Mouse (Mus musculus) lung, embryonic 15.5 days (tissue): ENCODE data around the gene Dok4. TPM values are rescaled to one million over a fixed set of nuclear protein-coding genes. Genes with fewer than 3 reads are reported as not detected.

Experiments
- ATAC-seq: fragments of 200-750 bp; cut with Nextera tagmentation; 2 replicates; pipeline ENCODE4 v1.8.0; 2017; ENCODE audit warnings: moderate number of reproducible peaks, borderline replicate concordance; ENCODE audit not compliant: low FRiP score, low TSS enrichment; ENCODE audit errors: extremely low read depth
- H3K27ac ChIP-seq: fragments of 300-500 bp; sonication (generic); 2 replicates; pipeline ENCODE4 v1.5.1; 2015; ENCODE audit warnings: moderate library complexity, mild to moderate bottlenecking, inconsistent platforms
- H3K27me3 ChIP-seq: fragments of 300-500 bp; sonication (generic); 2 replicates; pipeline ENCODE4 v1.6.1; 2015; ENCODE audit warnings: inconsistent platforms
- H3K36me3 ChIP-seq: fragments of 300-500 bp; sonication (generic); 2 replicates; pipeline ENCODE4 v1.6.1; 2015; ENCODE audit warnings: inconsistent platforms
- H3K4me1 ChIP-seq: fragments of 300-500 bp; sonication (generic); 2 replicates; pipeline ENCODE4 v1.6.1; 2015; ENCODE audit warnings: inconsistent platforms
- H3K4me2 ChIP-seq: fragments of 300-500 bp; sonication (generic); 2 replicates; pipeline ENCODE4 v1.6.1; 2015; ENCODE audit warnings: inconsistent platforms, mild to moderate bottlenecking, moderate library complexity
- H3K4me3 ChIP-seq: fragments of 300-500 bp; sonication (generic); 2 replicates; pipeline ENCODE4 v1.5.1; 2015; ENCODE audit warnings: mild to moderate bottlenecking, inconsistent platforms
- H3K9ac ChIP-seq: fragments of 300-500 bp; sonication (generic); 2 replicates; pipeline ENCODE4 v1.6.1; 2015; ENCODE audit warnings: inconsistent platforms
- H3K9me3 ChIP-seq: fragments of 300-500 bp; sonication (generic); 2 replicates; pipeline ENCODE4 v1.6.1; 2016; ENCODE audit warnings: inconsistent platforms
- WGBS: fragments of 180-500 bp; shearing (Covaris S2); methylation state at CpG from one replicate; pipeline ENCODE4 v1.1.7; 2015; 5-methylcytosine and 5-hydroxymethylcytosine counted together
- polyA plus RNA-seq: library from polyadenylated mRNA; unstranded; fragments of >200 nt; fragmentation: Nextera tagmentation; extraction: Ambion mirVana; gene quantifications from 2 replicates; pipeline ENCODE4 v1.2.1, GENCODE M21; 2015

Gene Dok4
- 40.4 and 45.7 TPM in 2 replicates for polyA plus RNA-seq

GRCm38 (mm10) chr8:94876197-94876730, at the start of gene Dok4:
Gene Dok4 (minus strand): TSS chr8:94876330.
- no peaks in the 10 kb centered on the region for H3K36me3 ChIP-seq
- peak within 1 kb of the TSS; percentile 80 for H3K27ac ChIP-seq
- ATAC-seq = peak; percentile 84
- H3K9ac ChIP-seq = peak within 1 kb of the TSS; percentile 75
- no peaks in the 10 kb centered on the region for H3K9me3 ChIP-seq
- H3K4me2 ChIP-seq = peak within 1 kb of the TSS; percentile 91
- H3K27me3 ChIP-seq = no peaks in the 10 kb centered on the region
- WGBS = under 1% methylated on average over 26 of the region's 37 CpGs
- peak within 1 kb of the TSS; percentile 68 for H3K4me3 ChIP-seq
- peaks cover 39% of the 10 kb centered on the region for H3K4me1 ChIP-seq

GRCm38 (mm10) chr8:94923405-94923804, 47.3 kb upstream of the Dok4 start, which contains the start of gene Adgrg5:
Gene Adgrg5 (plus strand): TSS chr8:94923694.
- WGBS = 41% methylated on average over 8 of the region's 8 CpGs

GRCm38 (mm10) chr8:94922602-94923001, 46.5 kb upstream of the Dok4 start:
- H3K9ac ChIP-seq = no peak overlapping the region
- ATAC-seq = no peak

More at GRCm38 (mm10) chr8:94923405-94923804, 47.3 kb upstream of the Dok4 start, which contains the start of gene Adgrg5:
- H3K4me2 ChIP-seq = no peak within 1 kb of the TSS
- H3K27me3 ChIP-seq = no peaks in the 10 kb centered on the region
- H3K9ac ChIP-seq = no peak within 1 kb of the TSS
- H3K9me3 ChIP-seq = no peaks in the 10 kb centered on the region
- no peak within 1 kb of the TSS for H3K4me3 ChIP-seq
- ATAC-seq = no peak
- H3K4me1 ChIP-seq = peaks cover 7% of the 10 kb centered on the region; the same call in 1 of the 2 replicates
- H3K36me3 ChIP-seq = no peaks in the 10 kb centered on the region
- H3K27ac ChIP-seq = 0 out of 2 replicates have a peak within 1 kb of the TSS, but pooled peaks have one; percentile 11

DNA sequence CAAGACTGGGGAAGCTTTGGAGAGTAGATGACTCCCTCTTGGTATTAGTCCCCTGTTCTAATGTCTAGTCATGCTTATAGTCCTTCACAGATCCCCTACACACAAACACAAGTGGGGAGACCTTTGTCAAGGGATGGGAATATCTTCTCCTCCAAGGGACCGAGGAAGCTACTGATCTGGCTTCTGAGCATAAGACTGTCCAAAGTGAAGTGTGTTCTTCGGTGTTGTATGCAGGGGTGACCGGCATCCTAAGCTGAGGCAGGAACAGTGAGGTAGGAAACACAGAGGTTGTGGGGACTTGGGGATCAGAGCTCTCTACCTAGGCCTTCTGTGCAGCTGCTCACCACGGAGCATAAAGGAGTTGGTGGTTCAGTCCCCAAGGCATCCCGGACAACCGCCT, 46.0 kb upstream of the Dok4 start:
- Histone ChIP-seq H3K27ac (no peak overlapping the region), H3K9ac (no peak overlapping the region), H3K9me3 (no peaks in the 10 kb centered on the region), H3K4me3 (no peak overlapping the region), H3K36me3 (no peaks in the 10 kb centered on the region), H3K27me3 (no peaks in the 10 kb centered on the region), H3K4me1 (peaks cover 7% of the 10 kb centered on the region; the same call in 1 of the 2 replicates), H3K4me2 (no peak overlapping the region)
- ATAC-seq = no peak
- 53% methylated on average over 6 of the region's 6 CpGs for WGBS

More at GRCm38 (mm10) chr8:94922602-94923001, 46.5 kb upstream of the Dok4 start:
- Histone ChIP-seq H3K27me3 (no peaks in the 10 kb centered on the region), H3K27ac (0 out of 2 replicates have a peak overlapping the region, but pooled peaks have one; percentile 11), H3K9me3 (no peaks in the 10 kb centered on the region), H3K4me2 (no peak overlapping the region), H3K4me1 (peaks cover 7% of the 10 kb centered on the region; the same call in 1 of the 2 replicates), H3K36me3 (no peaks in the 10 kb centered on the region), H3K4me3 (no peak overlapping the region)
- 18% methylated on average over 8 of the region's 8 CpGs for WGBS

DNA sequence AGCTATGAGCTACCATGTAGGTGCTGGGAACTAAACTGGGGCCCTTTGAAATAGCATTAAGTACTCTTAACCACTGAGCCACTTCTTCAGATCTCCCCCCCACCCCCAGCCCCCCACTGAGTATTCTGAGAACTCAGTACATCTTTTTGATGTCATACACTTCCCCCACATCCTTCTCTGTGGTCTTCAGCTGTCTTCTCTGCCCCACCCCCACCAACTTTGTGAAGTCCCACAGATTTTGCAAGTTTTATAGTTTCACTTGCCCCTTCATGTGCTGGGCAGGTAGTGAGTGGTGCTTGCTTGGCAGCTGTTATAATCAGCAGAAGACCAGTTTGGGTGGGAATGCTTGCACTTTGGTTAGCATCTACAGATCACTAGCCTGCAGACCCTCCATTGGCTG, 43.1 kb upstream of the Dok4 start:
- no peaks in the 10 kb centered on the region for H3K36me3 ChIP-seq
- H3K4me3 ChIP-seq = no peak overlapping the region
- H3K4me2 ChIP-seq = no peak overlapping the region
- H3K9ac ChIP-seq = no peak overlapping the region
- no peaks in the 10 kb centered on the region for H3K9me3 ChIP-seq
- no peak for ATAC-seq
- H3K27ac ChIP-seq = no peak overlapping the region
- peaks cover 34% of the 10 kb centered on the region for H3K4me1 ChIP-seq
- H3K27me3 ChIP-seq = no peaks in the 10 kb centered on the region

- Histone ChIP-seq H3K9me3 (no peaks in the 10 kb centered on the region), H3K27ac (peak within 1 kb of the TSS; percentile 85), H3K9ac (peak within 1 kb of the TSS; percentile 92), H3K27me3 (0 out of 2 replicates have a peak, but pooled peaks cover under 1% of the 10 kb centered on the region), H3K36me3 (no peaks in the 10 kb centered on the region), H3K4me1 (peaks cover 46% of the 10 kb centered on the region), H3K4me2 (peak within 1 kb of the TSS; percentile 91), H3K4me3 (peak within 1 kb of the TSS; percentile 97)
- peak; percentile 64 for ATAC-seq
- WGBS = 2% methylated on average over 40 of the region's 51 CpGs
Measured at GRCm38 (mm10) chr8:94917851-94918495, 41.8 kb upstream of the Dok4 start, which contains the start of gene Ccdc102a. Gene Ccdc102a (minus strand): TSS chr8:94918098.

DNA sequence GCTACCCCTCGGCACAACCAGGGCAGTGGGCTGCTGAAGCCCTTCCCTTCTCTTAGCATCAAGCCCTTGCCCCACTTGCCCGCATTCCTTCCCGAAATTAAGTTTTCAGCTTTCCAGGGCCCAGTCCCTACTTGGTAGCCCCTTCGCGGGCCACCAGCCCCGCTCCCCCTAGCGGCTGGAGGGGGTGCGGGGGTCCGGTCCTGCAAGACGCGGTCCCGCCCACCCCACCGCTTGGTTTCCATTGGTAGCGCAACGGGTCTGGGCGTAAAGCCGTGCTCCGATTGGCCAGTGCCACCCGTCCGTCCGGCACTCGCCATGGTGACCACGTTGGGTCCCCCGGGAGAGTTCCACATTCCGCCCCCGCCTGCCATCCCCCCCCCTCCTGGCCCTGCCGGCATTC, 41.2 kb upstream of the Dok4 start:
- Histone ChIP-seq H3K4me1 (peaks cover 45% of the 10 kb centered on the region), H3K36me3 (peaks cover 6% of the 10 kb centered on the region)
- ATAC-seq = peak; percentile 98

DNA sequence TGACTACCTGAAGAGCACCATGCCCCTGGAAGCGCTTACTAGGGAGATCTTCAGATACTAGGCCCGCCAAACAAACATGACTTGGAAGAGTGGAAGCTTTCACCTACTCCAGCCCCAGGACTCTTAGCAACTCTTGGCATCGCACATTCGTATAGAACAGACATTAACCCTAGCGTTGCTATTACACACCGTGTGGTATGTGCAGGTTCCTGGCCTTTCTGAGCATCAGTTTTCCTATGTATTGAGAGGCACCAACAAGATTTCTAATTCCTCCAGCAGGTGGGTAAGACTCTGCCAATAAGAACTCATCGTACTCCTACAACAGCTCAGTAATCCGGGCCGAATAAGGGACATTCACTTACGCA, 40.8 kb upstream of the Dok4 start:
- whole genome bisulfite sequencing = 3% methylated on average over 10 of the region's 10 CpGs
- Histone ChIP-seq H3K27me3 (0 out of 2 replicates have a peak, but pooled peaks cover 3% of the 10 kb centered on the region), H3K36me3 (peaks cover 10% of the 10 kb centered on the region)

More for the DNA sequence above, 41.2 kb upstream of the Dok4 start:
- Histone ChIP-seq H3K4me3 (peak overlapping the region; percentile 97), H3K9ac (peak overlapping the region; percentile 92), H3K9me3 (no peaks in the 10 kb centered on the region), H3K27ac (peak overlapping the region; percentile 85), H3K4me2 (peak overlapping the region; percentile 91), H3K27me3 (0 out of 2 replicates have a peak, but pooled peaks cover 3% of the 10 kb centered on the region)
- under 1% methylated on average over 24 of the region's 27 CpGs for WGBS

DNA sequence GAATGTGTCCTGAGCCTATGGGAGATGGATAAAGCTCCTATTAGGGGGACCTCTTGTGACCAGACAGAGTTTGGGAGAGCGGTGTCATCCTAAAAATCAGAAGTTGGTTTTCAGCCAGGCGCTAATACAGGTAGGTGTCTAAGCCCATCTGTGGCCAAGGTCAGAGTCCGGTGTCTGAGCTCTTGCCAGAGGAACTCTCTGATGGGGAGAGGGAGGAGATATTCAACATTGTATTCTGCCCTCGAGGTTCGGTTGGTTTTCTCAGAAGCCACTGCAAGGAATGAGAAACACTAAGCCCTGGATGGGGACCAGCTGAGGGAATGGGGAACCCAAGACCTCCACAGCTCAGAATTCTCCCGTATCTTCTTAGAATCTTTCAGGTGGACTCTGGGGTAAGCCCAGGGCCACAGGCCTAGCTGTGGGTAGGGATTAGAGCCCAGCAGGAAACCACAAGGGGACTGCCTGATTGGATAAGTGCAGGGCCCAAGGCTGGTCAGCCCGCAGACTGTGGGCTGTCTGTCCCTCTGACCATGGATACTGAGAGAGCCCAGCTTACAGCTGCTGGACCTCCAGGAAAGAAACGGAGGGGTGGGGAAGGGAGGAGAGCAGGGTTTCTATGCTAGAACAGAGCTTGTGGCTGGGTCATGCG, 40.3 kb upstream of the Dok4 start:
- 44% methylated on average over 9 of the region's 9 CpGs for WGBS
- peak overlapping the region; percentile 97 for H3K4me3 ChIP-seq
- peak overlapping the region; percentile 68 for H3K27ac ChIP-seq
- H3K27me3 ChIP-seq = 0 out of 2 replicates have a peak, but pooled peaks cover 3% of the 10 kb centered on the region
- peak overlapping the region; percentile 92 for H3K9ac ChIP-seq
- H3K4me1 ChIP-seq = peaks cover 42% of the 10 kb centered on the region
- no peak for ATAC-seq
- H3K4me2 ChIP-seq = peak overlapping the region; percentile 91
- no peaks in the 10 kb centered on the region for H3K9me3 ChIP-seq
- peaks cover 15% of the 10 kb centered on the region for H3K36me3 ChIP-seq

More for the DNA sequence above, 40.8 kb upstream of the Dok4 start:
- Histone ChIP-seq H3K4me3 (peak overlapping the region; percentile 97), H3K4me2 (peak overlapping the region; percentile 91), H3K27ac (peak overlapping the region; percentile 68), H3K9me3 (no peaks in the 10 kb centered on the region), H3K9ac (peak overlapping the region; percentile 92), H3K4me1 (peaks cover 44% of the 10 kb centered on the region)
- no peak for ATAC-seq

DNA sequence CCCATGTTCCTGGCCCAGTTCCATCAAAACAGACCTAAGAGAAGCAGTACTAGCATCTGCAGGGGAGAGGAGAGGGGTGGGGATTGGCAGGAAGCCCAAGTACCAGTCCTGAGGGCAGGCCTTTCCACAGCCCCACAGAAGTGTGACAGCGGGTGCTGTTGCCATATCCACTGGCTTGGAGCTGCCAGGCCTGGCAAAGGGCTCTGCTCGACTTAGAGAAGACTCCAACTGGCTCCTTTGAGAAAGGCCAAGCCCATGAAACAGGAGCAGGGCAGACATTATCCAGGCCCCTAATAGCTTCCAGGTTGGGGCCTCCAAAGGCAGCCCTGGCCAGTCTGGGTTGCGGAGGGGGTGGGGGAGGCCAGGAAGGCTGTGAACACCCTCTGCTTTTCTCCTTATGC, 38.6 kb upstream of the Dok4 start:
- no peaks in the 10 kb centered on the region for H3K9me3 ChIP-seq
- H3K36me3 ChIP-seq = peaks cover 21% of the 10 kb centered on the region
- peak overlapping the region; percentile 6; the same call in 1 of the 2 replicates for H3K4me3 ChIP-seq
- WGBS = 34% methylated on average over 3 of the region's 3 CpGs
- 0 out of 2 replicates have a peak overlapping the region, but pooled peaks have one; percentile 28 for H3K9ac ChIP-seq
- peak overlapping the region; percentile 3; the same call in 1 of the 2 replicates for H3K27ac ChIP-seq
- H3K4me2 ChIP-seq = peak overlapping the region; percentile 11; the same call in 1 of the 2 replicates
- ATAC-seq = no peak; the same call in 1 of the 2 replicates
- peaks cover 42% of the 10 kb centered on the region for H3K4me1 ChIP-seq
- H3K27me3 ChIP-seq = 0 out of 2 replicates have a peak, but pooled peaks cover 3% of the 10 kb centered on the region

- ATAC-seq = no peak
- H3K9me3 ChIP-seq = no peaks in the 10 kb centered on the region
- no peak overlapping the region for H3K27ac ChIP-seq
- peaks cover 25% of the 10 kb centered on the region for H3K36me3 ChIP-seq
- H3K27me3 ChIP-seq = 0 out of 2 replicates have a peak, but pooled peaks cover 3% of the 10 kb centered on the region
- peaks cover 42% of the 10 kb centered on the region for H3K4me1 ChIP-seq
- whole genome bisulfite sequencing = 70% methylated on average over 6 of the region's 6 CpGs
- H3K4me3 ChIP-seq = no peak overlapping the region
- H3K4me2 ChIP-seq = no peak overlapping the region
- H3K9ac ChIP-seq = no peak overlapping the region
Measured at GRCm38 (mm10) chr8:94914256-94914655, 38.1 kb upstream of the Dok4 start.
